Mouse (Mus musculus) erythroblast, adult 5-6 weeks (primary cell): ENCODE measurements around the gene Sh3glb2. TPM values are rescaled to one million over a fixed set of nuclear protein-coding genes. Genes with fewer than 3 reads are reported as not detected.

ENCODE experiments used
- ATAC-seq: replicated peaks from 2 replicates; pipeline ENCODE4 v1.8.0; 2016; ENCODE audit warnings: moderate number of reproducible peaks, mild to moderate bottlenecking, moderate TSS enrichment, inconsistent platforms; ENCODE audit not compliant: poor library complexity, low FRiP score, severe bottlenecking
- total RNA-seq, 2 experiments: library from RNA; stranded (forward) in 1 of 2; stranded (reverse) in 1 of 2; fragments of 150-400 nt in 1 of 2; fragments of 200-764, 138-1000 nt in 1 of 2; gene quantifications; 2 replicates each; pipeline versions ENCODE4 v1.2.3 to v1.2.4; 2015 to 2017; ENCODE audit warnings: low replicate concordance in 2 of 2

Gene Sh3glb2
- total RNA-seq, 2 experiments from 2014 or later, result 5.2 to 7.4 TPM

GRCm38 (mm10) chr2:30345971-30346676 is 13.0 kb downstream of the Sh3glb2 start:
- no peak for ATAC-seq

GRCm38 (mm10) chr2:30343601-30344137 is 15.5 kb downstream of the Sh3glb2 start:
- no peak for ATAC-seq

- ATAC-seq, result no peak
Observed at GRCm38 (mm10) chr2:30342544-30342943, 16.6 kb downstream of the Sh3glb2 start.

- ATAC-seq, result no peak
Observed at GRCm38 (mm10) chr2:30342061-30342460, 17.1 kb downstream of the Sh3glb2 start.

GRCm38 (mm10) chr2:30337179-30337578 is 22.0 kb downstream of the Sh3glb2 start:
- ATAC-seq, result no peak

GRCm38 (mm10) chr2:30336174-30336915 is 22.8 kb downstream of the Sh3glb2 start:
- ATAC-seq, result no peak

GRCm38 (mm10) chr2:30335324-30335723 is 23.8 kb downstream of the Sh3glb2 start:
- no peak for ATAC-seq

GRCm38 (mm10) chr2:30328791-30329190 is 30.3 kb downstream of the Sh3glb2 start:
- ATAC-seq, result no peak

- no peak for ATAC-seq
Observed at GRCm38 (mm10) chr2:30327276-30327675, 31.9 kb downstream of the Sh3glb2 start.

GRCm38 (mm10) chr2:30325296-30325695 is 33.8 kb downstream of the Sh3glb2 start:
- no peak for ATAC-seq

- no peak for ATAC-seq
Observed at GRCm38 (mm10) chr2:30323111-30323510, 36.0 kb downstream of the Sh3glb2 start.

- no peak for ATAC-seq
Observed at GRCm38 (mm10) chr2:30319260-30319659, 39.9 kb downstream of the Sh3glb2 start.

GRCm38 (mm10) chr2:30316955-30317354 is 42.2 kb downstream of the Sh3glb2 start:
- ATAC-seq, result 0 out of 2 replicates have a peak, but pooled peaks have one; percentile 22

GRCm38 (mm10) chr2:30316136-30316535 is 43.0 kb downstream of the Sh3glb2 start:
- ATAC-seq, result 0 out of 2 replicates have a peak, but pooled peaks have one; percentile 36

GRCm38 (mm10) chr2:30311481-30311880 is 47.7 kb downstream of the Sh3glb2 start:
- ATAC-seq, result no peak

GRCm38 (mm10) chr2:30309351-30309750 is 49.8 kb downstream of the Sh3glb2 start:
- peak; percentile 75 for ATAC-seq

- no peak for ATAC-seq
Observed at GRCm38 (mm10) chr2:30306087-30306486, 53.0 kb downstream of the Sh3glb2 start.

- 0 out of 2 replicates have a peak, but pooled peaks have one; percentile 44 for ATAC-seq
Observed at GRCm38 (mm10) chr2:30299966-30300365, 59.2 kb downstream of the Sh3glb2 start.

GRCm38 (mm10) chr2:30299525-30299924 is 59.6 kb downstream of the Sh3glb2 start:
- ATAC-seq, result no peak
